Mouse (Mus musculus): ENCODE results near the gene E130308A19Rik. TPM values are rescaled to one million over a fixed set of nuclear protein-coding genes. Genes with fewer than 3 reads are reported as not detected.

E130308A19Rik gene
- polyA plus RNA-seq, 1 experiment from 2014 or later, result 30.5 TPM

GRCm38 (mm10) chr4:59719481-59720355 is 93.7 kb downstream of the E130308A19Rik start:
- Histone ChIP-seq H3K27me3 (ENCODE audit: control insufficient read depth, insufficient read depth, low read length) (no peaks in the 10 kb centered on the region), H3K36me3 (ENCODE audit: control insufficient read depth, insufficient read depth, low read length) (peaks cover 7% of the 10 kb centered on the region), H3K4me3 (ENCODE audit: low read depth, low read length) (no peak overlapping the region), H3K4me1 (ENCODE audit: control insufficient read depth, insufficient read depth, low read length) (no peaks in the 10 kb centered on the region), H3K27ac (ENCODE audit: low read depth, low read length) (no peak overlapping the region), H3K9ac (ENCODE audit: low read depth, low read length) (no peak overlapping the region), H3K4me2 (no peak overlapping the region), H3K9me3 (replicated peaks; ENCODE audit: control insufficient read depth, low read length) (no peaks in the 10 kb centered on the region)
- ATAC-seq (replicated peaks; ENCODE audit: insufficient number of reproducible peaks, low FRiP score, low TSS enrichment), result no peak
- 83% methylated on average over 32 of the region's 32 CpGs for whole genome bisulfite sequencing (ENCODE audit: insufficient replicate concordance)

- H3K9ac ChIP-seq (ENCODE audit: low read depth, low read length), result no peak overlapping the region
- peaks cover 7% of the 10 kb centered on the region for H3K36me3 ChIP-seq (ENCODE audit: control insufficient read depth, insufficient read depth, low read length)
- no peak overlapping the region for H3K4me2 ChIP-seq
- no peaks in the 10 kb centered on the region for H3K9me3 ChIP-seq (replicated peaks; ENCODE audit: control insufficient read depth, low read length)
- H3K27me3 ChIP-seq (ENCODE audit: control insufficient read depth, insufficient read depth, low read length), result no peaks in the 10 kb centered on the region
- no peak overlapping the region for H3K27ac ChIP-seq (ENCODE audit: low read depth, low read length)
- H3K4me1 ChIP-seq (ENCODE audit: control insufficient read depth, insufficient read depth, low read length), result no peaks in the 10 kb centered on the region
- no peak for ATAC-seq (replicated peaks; ENCODE audit: insufficient number of reproducible peaks, low FRiP score, low TSS enrichment)
- H3K4me3 ChIP-seq (ENCODE audit: low read depth, low read length), result no peak overlapping the region
- 86% methylated on average over 3 of the region's 3 CpGs for WGBS (ENCODE audit: insufficient replicate concordance)
Measured at GRCm38 (mm10) chr4:59721811-59722210, 95.8 kb downstream of the E130308A19Rik start.

- no peaks in the 10 kb centered on the region for H3K36me3 ChIP-seq (ENCODE audit: control insufficient read depth, insufficient read depth, low read length)
- 54% methylated on average over 4 of the region's 4 CpGs for WGBS (ENCODE audit: insufficient replicate concordance)
- no peak overlapping the region for H3K27ac ChIP-seq (ENCODE audit: low read depth, low read length)
- H3K4me3 ChIP-seq (ENCODE audit: low read depth, low read length), result no peak overlapping the region
- H3K4me1 ChIP-seq (ENCODE audit: control insufficient read depth, insufficient read depth, low read length), result no peaks in the 10 kb centered on the region
- H3K4me2 ChIP-seq, result no peak overlapping the region
- no peak for ATAC-seq (replicated peaks; ENCODE audit: insufficient number of reproducible peaks, low FRiP score, low TSS enrichment)
- H3K9me3 ChIP-seq (replicated peaks; ENCODE audit: control insufficient read depth, low read length), result no peaks in the 10 kb centered on the region
- H3K9ac ChIP-seq (ENCODE audit: low read depth, low read length), result no peak overlapping the region
- H3K27me3 ChIP-seq (ENCODE audit: control insufficient read depth, insufficient read depth, low read length), result no peaks in the 10 kb centered on the region
Measured at GRCm38 (mm10) chr4:59725579-59725978, 99.6 kb downstream of the E130308A19Rik start.

- no peak for ATAC-seq (replicated peaks; ENCODE audit: insufficient number of reproducible peaks, low FRiP score, low TSS enrichment)
- H3K4me2 ChIP-seq, result no peak overlapping the region
- H3K4me3 ChIP-seq (ENCODE audit: low read depth, low read length), result no peak overlapping the region
- H3K36me3 ChIP-seq (ENCODE audit: control insufficient read depth, insufficient read depth, low read length), result no peaks in the 10 kb centered on the region
- H3K9me3 ChIP-seq (replicated peaks; ENCODE audit: control insufficient read depth, low read length), result no peaks in the 10 kb centered on the region
- H3K4me1 ChIP-seq (ENCODE audit: control insufficient read depth, insufficient read depth, low read length), result no peaks in the 10 kb centered on the region
- no peak overlapping the region for H3K9ac ChIP-seq (ENCODE audit: low read depth, low read length)
- WGBS (ENCODE audit: insufficient replicate concordance), result 90% methylated on average over 12 of the region's 12 CpGs
- H3K27ac ChIP-seq (ENCODE audit: low read depth, low read length), result no peak overlapping the region
- no peaks in the 10 kb centered on the region for H3K27me3 ChIP-seq (ENCODE audit: control insufficient read depth, insufficient read depth, low read length)
Measured at GRCm38 (mm10) chr4:59726501-59726900, 100.5 kb downstream of the E130308A19Rik start.

- Histone ChIP-seq H3K4me3 (ENCODE audit: low read depth, low read length) (no peak overlapping the region), H3K4me2 (no peak overlapping the region), H3K36me3 (ENCODE audit: control insufficient read depth, insufficient read depth, low read length) (no peaks in the 10 kb centered on the region), H3K4me1 (ENCODE audit: control insufficient read depth, insufficient read depth, low read length) (no peaks in the 10 kb centered on the region), H3K9me3 (replicated peaks; ENCODE audit: control insufficient read depth, low read length) (no peaks in the 10 kb centered on the region), H3K9ac (ENCODE audit: low read depth, low read length) (no peak overlapping the region), H3K27ac (ENCODE audit: low read depth, low read length) (no peak overlapping the region), H3K27me3 (ENCODE audit: control insufficient read depth, insufficient read depth, low read length) (no peaks in the 10 kb centered on the region)
- 76% methylated on average over 5 of the region's 5 CpGs for WGBS (ENCODE audit: insufficient replicate concordance)
- no peak for ATAC-seq (replicated peaks; ENCODE audit: insufficient number of reproducible peaks, low FRiP score, low TSS enrichment)
Measured at GRCm38 (mm10) chr4:59727187-59727877, 101.3 kb downstream of the E130308A19Rik start.

GRCm38 (mm10) chr4:59727878-59728261 is 101.9 kb downstream of the E130308A19Rik start:
- Histone ChIP-seq H3K27ac (ENCODE audit: low read depth, low read length) (no peak overlapping the region), H3K4me1 (ENCODE audit: control insufficient read depth, insufficient read depth, low read length) (no peaks in the 10 kb centered on the region), H3K4me2 (no peak overlapping the region), H3K9me3 (replicated peaks; ENCODE audit: control insufficient read depth, low read length) (no peaks in the 10 kb centered on the region), H3K9ac (ENCODE audit: low read depth, low read length) (no peak overlapping the region), H3K4me3 (ENCODE audit: low read depth, low read length) (no peak overlapping the region), H3K27me3 (ENCODE audit: control insufficient read depth, insufficient read depth, low read length) (no peaks in the 10 kb centered on the region), H3K36me3 (ENCODE audit: control insufficient read depth, insufficient read depth, low read length) (no peaks in the 10 kb centered on the region)
- no peak for ATAC-seq (replicated peaks; ENCODE audit: insufficient number of reproducible peaks, low FRiP score, low TSS enrichment)
- WGBS (ENCODE audit: insufficient replicate concordance), result 87% methylated on average over 9 of the region's 9 CpGs

DNA sequence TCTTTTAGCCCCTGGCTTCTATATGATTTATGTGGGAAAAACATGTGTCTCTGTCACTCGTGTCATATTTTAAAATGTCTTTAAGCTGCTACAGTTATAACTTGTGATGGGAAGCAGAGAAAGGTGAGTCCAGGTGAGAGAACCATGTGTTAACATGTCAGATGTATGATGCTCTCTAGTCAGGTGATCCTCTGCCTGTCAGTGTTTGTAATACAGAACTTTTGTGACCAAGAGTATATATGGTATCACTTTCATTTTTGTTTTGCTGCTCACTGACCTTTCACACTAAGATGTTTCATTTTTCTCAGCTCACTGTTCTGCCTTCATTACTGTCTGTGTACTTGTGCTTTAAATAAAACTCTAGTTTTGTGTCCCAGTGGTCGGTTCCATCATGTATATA is 102.8 kb downstream of the E130308A19Rik start:
- Histone ChIP-seq H3K27me3 (ENCODE audit: control insufficient read depth, insufficient read depth, low read length) (no peaks in the 10 kb centered on the region), H3K9ac (ENCODE audit: low read depth, low read length) (no peak overlapping the region), H3K4me2 (no peak overlapping the region), H3K27ac (ENCODE audit: low read depth, low read length) (no peak overlapping the region), H3K9me3 (replicated peaks; ENCODE audit: control insufficient read depth, low read length) (no peaks in the 10 kb centered on the region), H3K4me1 (ENCODE audit: control insufficient read depth, insufficient read depth, low read length) (no peaks in the 10 kb centered on the region), H3K4me3 (ENCODE audit: low read depth, low read length) (no peak overlapping the region), H3K36me3 (ENCODE audit: control insufficient read depth, insufficient read depth, low read length) (no peaks in the 10 kb centered on the region)
- 84% methylated on average over 2 of the region's 2 CpGs for WGBS (ENCODE audit: insufficient replicate concordance)
- ATAC-seq (replicated peaks; ENCODE audit: insufficient number of reproducible peaks, low FRiP score, low TSS enrichment), result no peak

DNA sequence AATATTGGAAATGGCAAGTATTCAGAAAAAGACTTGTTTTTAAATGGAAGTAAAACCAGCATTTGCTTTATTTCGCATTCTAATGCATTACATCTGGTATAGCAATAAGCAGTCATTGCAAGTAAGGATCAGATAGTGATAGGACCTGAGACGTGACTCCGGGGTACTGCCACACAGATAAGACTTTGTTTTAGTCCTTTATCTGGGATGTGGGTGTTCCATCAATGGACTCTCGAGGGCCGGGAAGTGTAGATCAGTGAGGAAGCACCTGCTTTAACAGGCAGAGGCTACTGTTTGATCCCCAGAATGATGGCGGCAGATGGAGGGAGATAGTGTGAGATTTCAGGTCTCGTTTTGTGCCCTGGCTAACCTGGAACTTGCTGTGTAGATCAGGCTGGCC is 105.5 kb downstream of the E130308A19Rik start:
- Histone ChIP-seq H3K4me3 (ENCODE audit: low read depth, low read length) (no peak overlapping the region), H3K9ac (ENCODE audit: low read depth, low read length) (no peak overlapping the region), H3K4me2 (no peak overlapping the region), H3K4me1 (ENCODE audit: control insufficient read depth, insufficient read depth, low read length) (no peaks in the 10 kb centered on the region), H3K36me3 (ENCODE audit: control insufficient read depth, insufficient read depth, low read length) (no peaks in the 10 kb centered on the region), H3K27ac (ENCODE audit: low read depth, low read length) (no peak overlapping the region), H3K9me3 (replicated peaks; ENCODE audit: control insufficient read depth, low read length) (no peaks in the 10 kb centered on the region), H3K27me3 (ENCODE audit: control insufficient read depth, insufficient read depth, low read length) (no peaks in the 10 kb centered on the region)
- ATAC-seq (replicated peaks; ENCODE audit: insufficient number of reproducible peaks, low FRiP score, low TSS enrichment), result no peak
- 68% methylated on average over 7 of the region's 7 CpGs for WGBS (ENCODE audit: insufficient replicate concordance)

Measured in heart, embryonic 11.5 days (tissue).